ENCODE assay signal across 21 mouse cellular contexts in genomic region chr16:54226149-54226548, GRCm38 (mm10).
DNase-seq lines count a peak whose midpoint lies in the region; ATAC-seq and TF ChIP-seq lines count a peak whose summit lies in the region.
"Had no signal": no experiment of that assay in that cellular context is flagged by ENCODE, and none has a peak within 500 bp of the region (broad histone marks: within the 10 kb centered on the region; RNA-seq: fewer than 3 reads in every experiment).

No protein-coding gene starts in this region.

- H3K36me3 ChIP-seq in hindbrain, embryonic 11.5 days (ENCODE audit: control insufficient read depth, insufficient read depth, low read length), result no peaks in the 10 kb centered on the region
- H3K36me3 ChIP-seq: embryonic facial prominence, embryonic 13.5 days; embryonic facial prominence, embryonic 15.5 days; forebrain, embryonic 15.5 days had no signal

- DNase-seq in frontal cortex, postnatal 10 days (ENCODE audit: low spot score in 2 of 2), result no peak
- DNase-seq in hindbrain, embryonic 11.5 days (ENCODE audit: low spot score), result no peak
- DNase-seq in c-Kit-positive CD71-positive TER-119-positive erythroid progenitor cells, embryonic 14.5 days (ENCODE audit: low spot score), result no peak
- DNase-seq: adrenal gland, adult 2 months; adrenal gland, postnatal 10 days; adrenal gland, postnatal 25 days; B cell, adult 2 months; cerebellum, adult 11 months; cerebellum, adult 18-20 months; cerebellum, adult 8-10 months; cerebellum, adult 9-11 months; cerebellum, postnatal 14 days; cerebellum, postnatal 36 days; embryo, embryonic 11 days; forebrain, postnatal 0 days had no signal

- no peaks in the 10 kb centered on the region for H3K4me1 ChIP-seq in embryonic fibroblast, embryonic 13.5 days (ENCODE audit: control insufficient read depth, insufficient read depth, low read length)
- H3K4me1 ChIP-seq in hindbrain, embryonic 11.5 days (replicated peaks; ENCODE audit: control insufficient read depth, insufficient read depth, low read length), result no peaks in the 10 kb centered on the region
- H3K4me1 ChIP-seq: embryonic facial prominence, embryonic 13.5 days; embryonic facial prominence, embryonic 15.5 days; forebrain, embryonic 13.5 days; forebrain, embryonic 15.5 days had no signal

- H3K4me2 ChIP-seq in hindbrain, embryonic 11.5 days (replicated peaks; ENCODE audit: low read depth, low read length), result no peak overlapping the region
- H3K4me2 ChIP-seq: embryonic facial prominence, embryonic 13.5 days; embryonic facial prominence, embryonic 15.5 days; forebrain, embryonic 13.5 days; forebrain, embryonic 15.5 days had no signal

- no peak for TF ChIP-seq POLR2A in embryonic fibroblast, embryonic 13.5 days (IDR thresholded peaks at IDR 0.05; ENCODE audit: low read depth, low read length)

- peak; percentile 74 for ATAC-seq in frontal cortex, adult (ENCODE audit: low TSS enrichment)
- no peak for ATAC-seq in hindbrain, embryonic 11.5 days (ENCODE audit: low FRiP score)
- ATAC-seq: forebrain, embryonic 13.5 days; forebrain, embryonic 15.5 days; forebrain, postnatal 0 days had no signal

- H3K9me3 ChIP-seq in hindbrain, embryonic 11.5 days (ENCODE audit: control insufficient read depth, low read length), result no peaks in the 10 kb centered on the region
- H3K9me3 ChIP-seq: embryonic facial prominence, embryonic 13.5 days; embryonic facial prominence, embryonic 15.5 days; forebrain, embryonic 13.5 days; forebrain, embryonic 15.5 days had no signal

- no peak overlapping the region for H3K4me3 ChIP-seq in embryonic fibroblast, embryonic 13.5 days (ENCODE audit: insufficient read depth, low read length)
- no peak overlapping the region for H3K4me3 ChIP-seq in hindbrain, embryonic 11.5 days (ENCODE audit: low read depth, low read length)
- H3K4me3 ChIP-seq: embryonic facial prominence, embryonic 13.5 days; embryonic facial prominence, embryonic 15.5 days; forebrain, embryonic 13.5 days; forebrain, embryonic 15.5 days had no signal

- no peak overlapping the region for H3K9ac ChIP-seq in hindbrain, embryonic 11.5 days (ENCODE audit: low read depth, low read length)
- H3K9ac ChIP-seq: embryonic facial prominence, embryonic 13.5 days; embryonic facial prominence, embryonic 15.5 days; forebrain, embryonic 13.5 days; forebrain, embryonic 15.5 days; forebrain, postnatal 0 days had no signal

- 93% methylated on average over 2 of the region's 2 CpGs for WGBS in hindbrain, embryonic 11.5 days

- peak overlapping the region; percentile 52; the same call in 1 of the 2 replicates for H3K27ac ChIP-seq in embryonic fibroblast, embryonic 13.5 days (ENCODE audit: insufficient read depth, low read length)
- H3K27ac ChIP-seq in hindbrain, embryonic 11.5 days (ENCODE audit: low read depth, low read length), result no peak overlapping the region
- H3K27ac ChIP-seq: embryonic facial prominence, embryonic 13.5 days; embryonic facial prominence, embryonic 15.5 days; forebrain, embryonic 13.5 days; forebrain, embryonic 15.5 days had no signal

- TF ChIP-seq CTCF in embryonic fibroblast, embryonic 13.5 days (IDR thresholded peaks at IDR 0.05; ENCODE audit: borderline replicate concordance, insufficient read depth, low read length), result no peak

- no peaks in the 10 kb centered on the region for H3K27me3 ChIP-seq in hindbrain, embryonic 11.5 days (ENCODE audit: control insufficient read depth, insufficient read depth, low read length)
- H3K27me3 ChIP-seq: embryonic facial prominence, embryonic 13.5 days; embryonic facial prominence, embryonic 15.5 days; forebrain, embryonic 13.5 days; forebrain, embryonic 15.5 days had no signal
